Mouse (Mus musculus) cerebellum, adult 2 months (tissue): ENCODE measurements at regions not wholly inside any gene's neighbourhood (a gene's known extent, or its start where the extent isn't known, plus 50 kb on each side); places are given as distances from the start of the nearest gene placed in this dataset.

Experiments used
- CTCF ChIP-seq: fragments of 200-500 bp; IDR thresholded peaks from 2 replicates; pipeline ENCODE4 v1.5.1; 2011; ENCODE audit warnings: low read depth, mild to moderate bottlenecking, control low read depth, low read length, moderate library complexity, borderline replicate concordance; ENCODE audit not compliant: insufficient read depth
- POLR2A ChIP-seq: fragments of 200-500 bp; IDR thresholded peaks from 2 replicates; pipeline ENCODE4 v1.6.1; 2011; ENCODE audit warnings: low read length, control low read depth, borderline replicate concordance; ENCODE audit not compliant: insufficient read depth

- no peak for TF ChIP-seq CTCF
- TF ChIP-seq POLR2A, result no peak
Observed at GRCm38 (mm10) chr7:135942826-135943225, 226.7 kb upstream of the Mki67 start.
